Mouse (Mus musculus) urinary bladder, postnatal 36 days (tissue): ENCODE data around the gene Sphk2.
A peak's percentile ranks its signal among the peaks of the same experiment; 100 is the strongest.
"Not testable (repeated sequence)": the region's sequence is repeated elsewhere in the genome, so short reads cannot be mapped to it uniquely, and the experiment has no call there.

Experiments used
- DNase-seq, 2 experiments: peaks; one replicate each; pipeline ENCODE4 v3.0.0; 2022; ENCODE audit warnings: low spot score in 2 of 2, mixed read lengths in 1 of 2

Sphk2 gene

GRCm38 (mm10) chr7:45693921-45694591, 23.7 kb downstream of the Sphk2 start, which contains the start of gene Sec1:
Sec1 (minus strand) TSS chr7:45694402.
- no peak for DNase-seq

GRCm38 (mm10) chr7:45692364-45692763, 25.4 kb downstream of the Sphk2 start:
- DNase-seq, result no peak

GRCm38 (mm10) chr7:45689800-45690199, 28.0 kb downstream of the Sphk2 start:
- no peak for DNase-seq

- no peak for DNase-seq
These were observed 28.7 kb downstream of the Sphk2 start for GRCm38 (mm10) chr7:45689099-45689498.

- no peak for DNase-seq
These were observed 31.0 kb downstream of the Sphk2 start for GRCm38 (mm10) chr7:45686841-45687240.

GRCm38 (mm10) chr7:45685811-45686210, 32.0 kb downstream of the Sphk2 start:
- DNase-seq, result no peak

- DNase-seq, result no peak
These were observed 34.3 kb downstream of the Sphk2 start, which contains the start of gene Ntn5 for GRCm38 (mm10) chr7:45683396-45684050. Ntn5 (plus strand) TSS chr7:45684022.

GRCm38 (mm10) chr7:45682144-45683126, 35.4 kb downstream of the Sphk2 start:
- DNase-seq, result peak; percentile 79 to 89

- no peak for DNase-seq
These were observed 36.6 kb downstream of the Sphk2 start for GRCm38 (mm10) chr7:45681046-45681736.

- peak in 1 of 2 experiments; percentile 74 for DNase-seq
These were observed 37.7 kb downstream of the Sphk2 start for GRCm38 (mm10) chr7:45679966-45680621.

- no peak for DNase-seq
These were observed 39.3 kb downstream of the Sphk2 start for GRCm38 (mm10) chr7:45678513-45678912.

- no peak for DNase-seq
These were observed 40.0 kb downstream of the Sphk2 start for GRCm38 (mm10) chr7:45677627-45678295.

- DNase-seq, result no peak
These were observed 48.9 kb downstream of the Sphk2 start for GRCm38 (mm10) chr7:45668921-45669320.

GRCm38 (mm10) chr7:45667761-45668160, 50.0 kb downstream of the Sphk2 start:
- no peak for DNase-seq

- no peak for DNase-seq
These were observed 51.6 kb downstream of the Sphk2 start, which contains the start of gene Fut2 for GRCm38 (mm10) chr7:45666161-45666560. Fut2 (minus strand) TSS chr7:45666394.

GRCm38 (mm10) chr7:45665303-45666138, 52.3 kb downstream of the Sphk2 start:
- no peak for DNase-seq

- not testable (repeated sequence) for DNase-seq
These were observed 56.1 kb downstream of the Sphk2 start for GRCm38 (mm10) chr7:45661702-45662101.

- no peak for DNase-seq
These were observed 56.9 kb downstream of the Sphk2 start for GRCm38 (mm10) chr7:45660746-45661478.
